Mouse (Mus musculus) heart, embryonic 11.5 days (tissue): ENCODE results near the gene H13. TPM values are rescaled to one million over a fixed set of nuclear protein-coding genes. Genes with fewer than 3 reads are reported as not detected.

Experiments
- ATAC-seq: fragments of 200-750 bp; cut with Nextera tagmentation; replicated peaks from 2 replicates; pipeline ENCODE4 v1.8.0; 2017; ENCODE audit warnings: moderate library complexity; ENCODE audit not compliant: insufficient number of reproducible peaks, low FRiP score, low TSS enrichment
- H3K27ac ChIP-seq: fragments of 300-500 bp; sonication (generic); 2 replicates; pipeline ENCODE4 v1.5.1; 2014; ENCODE audit warnings: mild to moderate bottlenecking, low read depth, low read length
- H3K27me3 ChIP-seq: fragments of 300-500 bp; sonication (generic); 2 replicates; pipeline ENCODE4 v1.6.1; 2014; ENCODE audit warnings: mild to moderate bottlenecking, low read length, mixed read lengths; ENCODE audit not compliant: control insufficient read depth, insufficient read depth
- H3K36me3 ChIP-seq: fragments of 300-500 bp; sonication (generic); 2 replicates; pipeline ENCODE4 v1.6.1; 2014; ENCODE audit warnings: mild to moderate bottlenecking, low read length, moderate library complexity, mixed read lengths; ENCODE audit not compliant: control insufficient read depth, insufficient read depth
- H3K4me1 ChIP-seq: fragments of 300-500 bp; sonication (generic); 2 replicates; pipeline ENCODE4 v1.6.1; 2014; ENCODE audit warnings: low read length; ENCODE audit not compliant: control insufficient read depth, insufficient read depth
- H3K4me2 ChIP-seq: fragments of 300-500 bp; sonication (generic); 2 replicates; pipeline ENCODE4 v1.6.1; 2014; ENCODE audit warnings: mild to moderate bottlenecking, moderate library complexity
- H3K4me3 ChIP-seq: fragments of 300-500 bp; sonication (generic); 2 replicates; pipeline ENCODE4 v1.5.1; 2014; ENCODE audit warnings: low read depth, low read length
- H3K9ac ChIP-seq: fragments of 300-500 bp; sonication (generic); 2 replicates; pipeline ENCODE4 v1.6.1; 2014; ENCODE audit warnings: mild to moderate bottlenecking, low read depth, low read length, moderate library complexity
- H3K9me3 ChIP-seq: fragments of 300-500 bp; sonication (generic); replicated peaks from 2 replicates; pipeline ENCODE4 v1.6.1; 2016; ENCODE audit warnings: low read length; ENCODE audit not compliant: control insufficient read depth
- WGBS: fragments of 180-500 bp; shearing (Covaris S2); extraction: QIAGEN DNeasy Blood & Tissue Kit; methylation state at CpG from one replicate; pipeline ENCODE4 v1.1.7; 2014; ENCODE audit not compliant: insufficient replicate concordance; 5-methylcytosine and 5-hydroxymethylcytosine counted together
- polyA plus RNA-seq: library from polyadenylated mRNA; unstranded; fragments of >200 nt; fragmentation: Nextera tagmentation; extraction: Ambion mirVana; gene quantifications from 2 replicates; pipeline ENCODE4 v1.2.1, GENCODE M21; 2014

The H13 gene
- polyA plus RNA-seq, 1 experiment from 2014 or later, result 92.3 TPM

- H3K4me3 ChIP-seq, result no peak overlapping the region
- ATAC-seq, result peak; percentile 23; the same call in 1 of the 2 replicates
- 23% methylated on average over 14 of the region's 14 CpGs for WGBS
Observed at GRCm38 (mm10) chr2:152741153-152742041, 72.1 kb downstream of the H13 start.

DNA sequence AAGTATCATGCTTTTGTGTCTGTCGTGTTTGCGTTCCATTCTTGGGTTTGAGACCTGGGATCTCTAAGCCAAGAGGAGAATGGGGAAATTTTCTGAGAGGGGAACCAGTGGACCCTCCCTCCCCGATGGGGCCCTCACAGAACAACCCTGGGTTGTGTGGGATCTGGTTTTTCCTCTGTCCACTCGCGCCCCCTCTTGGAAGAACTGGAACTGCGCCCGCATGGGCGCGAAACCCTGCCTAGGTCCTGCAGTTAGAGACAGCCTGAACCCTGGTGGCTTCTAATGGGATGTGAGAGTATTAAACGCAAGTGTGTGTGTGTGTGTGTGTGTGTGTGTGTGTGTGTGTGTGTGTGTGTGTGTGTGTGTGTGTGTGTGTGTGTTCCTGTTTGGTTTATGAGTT lies 73.2 kb downstream of the H13 start:
- Histone ChIP-seq H3K36me3 (no peaks in the 10 kb centered on the region), H3K27ac (peak overlapping the region; percentile 79), H3K4me2 (peak overlapping the region; percentile 52; the same call in 1 of the 2 replicates), H3K9ac (no peak overlapping the region; the same call in 1 of the 2 replicates), H3K4me3 (no peak overlapping the region), H3K4me1 (peaks cover 29% of the 10 kb centered on the region), H3K27me3 (no peaks in the 10 kb centered on the region), H3K9me3 (no peaks in the 10 kb centered on the region)
- WGBS, result 25% methylated on average over 10 of the region's 10 CpGs
- no peak for ATAC-seq

More at GRCm38 (mm10) chr2:152741153-152742041, 72.1 kb downstream of the H13 start:
- Histone ChIP-seq H3K27me3 (no peaks in the 10 kb centered on the region), H3K4me2 (peak overlapping the region; percentile 52), H3K27ac (peak overlapping the region; percentile 79), H3K36me3 (no peaks in the 10 kb centered on the region), H3K9me3 (no peaks in the 10 kb centered on the region), H3K9ac (peak overlapping the region; percentile 62), H3K4me1 (peaks cover 29% of the 10 kb centered on the region)

GRCm38 (mm10) chr2:152753944-152754711 lies 84.9 kb downstream of the H13 start, which contains the start of gene Cox4i2:
Gene Cox4i2 (plus strand): TSS chr2:152754173.
- H3K27ac ChIP-seq, result no peak within 1 kb of the TSS
- peak within 1 kb of the TSS; percentile 31 for H3K4me3 ChIP-seq
- H3K4me1 ChIP-seq, result peaks cover 12% of the 10 kb centered on the region
- H3K9ac ChIP-seq, result peak within 1 kb of the TSS; percentile 60
- 3% methylated on average over 30 of the region's 30 CpGs for WGBS
- H3K4me2 ChIP-seq, result peak within 1 kb of the TSS; percentile 67
- ATAC-seq, result no peak
- H3K27me3 ChIP-seq, result peaks cover 5% of the 10 kb centered on the region; the same call in 1 of the 2 replicates
- H3K36me3 ChIP-seq, result no peaks in the 10 kb centered on the region
- no peaks in the 10 kb centered on the region for H3K9me3 ChIP-seq

DNA sequence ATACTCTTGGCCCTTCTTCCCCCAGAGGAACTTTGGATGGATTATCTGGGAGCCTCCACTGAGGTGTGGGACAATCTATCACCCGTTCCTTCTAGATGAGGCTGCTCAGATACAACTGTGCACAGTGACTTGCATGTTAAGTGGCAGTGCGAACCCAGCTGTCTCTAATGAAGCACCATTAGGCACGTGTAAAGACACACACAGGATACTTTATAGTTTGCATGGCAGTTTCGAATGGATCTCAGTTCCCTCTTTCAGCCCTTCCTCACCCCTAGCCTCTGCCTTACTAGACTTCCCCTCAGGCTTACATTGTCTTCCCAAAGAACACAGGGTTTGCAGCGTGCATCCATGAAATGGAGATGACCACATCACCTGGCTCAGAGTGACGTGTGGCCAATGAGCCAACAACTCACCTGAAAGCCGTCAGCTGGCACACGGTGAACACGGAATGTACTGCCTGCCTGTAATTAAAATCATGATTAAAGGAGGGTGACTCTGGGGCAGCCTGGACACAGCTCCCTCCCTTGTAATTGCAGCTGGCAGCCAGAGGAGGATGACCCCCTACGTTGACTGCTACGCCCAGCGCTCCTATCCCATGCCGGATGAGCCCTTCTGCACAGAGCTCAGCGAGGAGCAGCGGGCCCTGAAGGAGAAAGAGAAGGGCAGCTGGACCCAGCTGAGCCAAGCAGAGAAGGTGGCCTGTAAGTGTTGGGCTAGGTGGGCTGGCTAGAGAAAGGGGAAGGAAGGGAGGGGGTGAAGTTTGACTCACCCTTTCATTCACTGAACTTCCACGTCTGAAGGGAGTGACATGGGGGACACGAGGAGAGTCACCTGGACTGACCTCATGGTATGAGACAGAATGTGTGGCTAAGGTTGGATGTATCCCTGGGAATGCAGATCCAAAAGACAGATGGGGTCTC lies 87.5 kb downstream of the H13 start:
- 73% methylated on average over 17 of the region's 17 CpGs for WGBS
- ATAC-seq, result no peak
- H3K9ac ChIP-seq, result no peak overlapping the region

DNA sequence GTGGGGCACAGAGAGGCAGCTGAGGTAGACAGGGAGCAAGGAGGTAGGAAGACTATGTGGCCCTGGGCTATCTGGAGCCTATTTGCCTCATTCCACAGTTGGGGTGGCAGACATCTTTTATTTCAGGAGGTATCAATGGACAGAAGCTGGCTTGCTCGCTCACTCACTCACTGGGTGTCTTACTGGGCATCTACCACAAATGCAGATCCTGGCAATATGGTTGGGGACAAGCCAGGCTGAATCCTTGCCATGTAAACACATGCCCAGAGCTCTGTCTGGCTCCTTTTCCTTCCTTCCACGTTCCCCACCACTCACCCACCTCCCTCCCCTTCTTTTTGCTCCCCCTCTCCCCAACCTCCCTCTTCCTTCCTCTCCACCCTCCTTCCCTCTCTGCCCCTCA lies 88.2 kb downstream of the H13 start:
- no peak overlapping the region for H3K4me2 ChIP-seq
- H3K36me3 ChIP-seq, result no peaks in the 10 kb centered on the region
- no peak overlapping the region for H3K9ac ChIP-seq
- H3K4me3 ChIP-seq, result no peak overlapping the region
- no peak overlapping the region for H3K27ac ChIP-seq
- WGBS, result 43% methylated on average over 2 of the region's 2 CpGs
- H3K4me1 ChIP-seq, result peaks cover 12% of the 10 kb centered on the region
- ATAC-seq, result no peak
- H3K27me3 ChIP-seq, result peaks cover 5% of the 10 kb centered on the region; the same call in 1 of the 2 replicates
- no peaks in the 10 kb centered on the region for H3K9me3 ChIP-seq

More for the DNA sequence above, 87.5 kb downstream of the H13 start:
- Histone ChIP-seq H3K27ac (no peak overlapping the region), H3K4me3 (no peak overlapping the region), H3K4me1 (peaks cover 12% of the 10 kb centered on the region), H3K4me2 (no peak overlapping the region), H3K36me3 (no peaks in the 10 kb centered on the region), H3K27me3 (peaks cover 5% of the 10 kb centered on the region; the same call in 1 of the 2 replicates), H3K9me3 (no peaks in the 10 kb centered on the region)

Other genes with a start within 250 kb of the H13 start
- gene Defb23, start 204.8 kb upstream of the H13 start, polyA plus RNA-seq, result not detected in 2 replicates
- not detected in 2 replicates for gene Defb20, start 192.4 kb upstream of the H13 start, polyA plus RNA-seq
- not detected in 2 replicates for gene Defb22, start 179.3 kb upstream of the H13 start, polyA plus RNA-seq
- not detected in 2 replicates for gene Defb26, start 157.8 kb upstream of the H13 start, polyA plus RNA-seq
- gene Defb28, start 151.2 kb upstream of the H13 start, polyA plus RNA-seq, result not detected in 2 replicates
- not detected in 2 replicates for gene Defb29, start 129.4 kb upstream of the H13 start, polyA plus RNA-seq
- gene Gm17416, start 100.1 kb upstream of the H13 start, polyA plus RNA-seq, result not detected in 2 replicates
- gene Defb21, start 96.7 kb upstream of the H13 start, polyA plus RNA-seq, result not detected in 2 replicates
- gene Defb19, start 89.1 kb upstream of the H13 start, polyA plus RNA-seq, result 1.5 TPM in 1 of 2 replicates, not detected in the other
- not detected in 2 replicates for gene Defb45, start 70.1 kb upstream of the H13 start, polyA plus RNA-seq
- not detected in 2 replicates for gene Defb36, start 65.1 kb upstream of the H13 start, polyA plus RNA-seq
- gene Defb25, start 46.4 kb upstream of the H13 start, polyA plus RNA-seq, result 1.2 and 1.4 TPM in 2 replicates
- 5.8 and 6.1 TPM in 2 replicates for gene Rem1, start 42.5 kb upstream of the H13 start, polyA plus RNA-seq
- 22.2 and 29.2 TPM in 2 replicates for gene Mcts2, start 17.6 kb downstream of the H13 start, polyA plus RNA-seq
- gene Id1, start 66.8 kb downstream of the H13 start, polyA plus RNA-seq, result 95.3 and 98.1 TPM in 2 replicates
- gene Cox4i2, start 84.7 kb downstream of the H13 start, polyA plus RNA-seq, result 22.4 and 22.5 TPM in 2 replicates
- gene Bcl2l1, start 162.3 kb downstream of the H13 start, polyA plus RNA-seq, result 69.8 and 73.1 TPM in 2 replicates
- gene Tpx2, start 178.5 kb downstream of the H13 start, polyA plus RNA-seq, result 81.0 and 88.3 TPM in 2 replicates
- gene Mylk2, start 241.9 kb downstream of the H13 start, polyA plus RNA-seq, result not detected in 2 replicates